Mouse (Mus musculus) cerebellum, adult 11-12 months (tissue): ENCODE measurements around the gene Arhgap28.

ENCODE experiments used
- DNase-seq: peaks from one replicate; pipeline ENCODE4 v3.0.0; 2022

Gene Arhgap28

DNA sequence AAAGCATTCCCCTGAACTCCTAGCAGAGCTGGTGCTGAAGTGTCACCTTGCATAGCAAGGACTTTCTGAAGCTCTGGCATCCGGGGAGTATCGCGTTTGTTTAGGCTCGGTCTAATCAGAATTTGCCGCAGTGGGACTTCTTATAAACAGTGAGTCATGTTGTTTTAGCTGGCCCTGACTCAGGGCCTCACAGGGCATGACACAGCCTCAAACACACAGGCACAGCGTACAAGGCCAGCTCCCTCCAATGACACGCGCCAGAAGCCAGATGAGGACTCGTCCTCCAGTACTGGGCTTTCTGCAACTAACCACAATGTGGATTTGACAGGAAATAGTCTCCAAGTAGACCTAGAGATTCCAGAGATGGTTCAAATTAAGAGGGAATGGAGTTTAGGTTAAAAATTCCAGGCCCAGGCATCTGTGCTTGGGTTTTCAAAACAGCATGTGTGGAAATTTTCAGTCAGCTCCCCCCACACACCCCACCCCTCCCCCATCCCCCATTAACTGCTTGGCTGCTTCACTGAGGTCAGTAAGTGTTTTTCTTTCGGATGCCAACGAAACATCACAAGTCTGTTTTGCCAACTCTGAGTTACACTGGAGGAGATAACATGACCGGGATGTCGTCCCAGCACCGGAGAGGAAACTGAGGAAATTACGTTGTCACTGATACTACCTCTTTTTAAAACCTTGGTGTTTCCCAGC lies 14.8 kb downstream of the Arhgap28 start:
- no peak for DNase-seq

DNA sequence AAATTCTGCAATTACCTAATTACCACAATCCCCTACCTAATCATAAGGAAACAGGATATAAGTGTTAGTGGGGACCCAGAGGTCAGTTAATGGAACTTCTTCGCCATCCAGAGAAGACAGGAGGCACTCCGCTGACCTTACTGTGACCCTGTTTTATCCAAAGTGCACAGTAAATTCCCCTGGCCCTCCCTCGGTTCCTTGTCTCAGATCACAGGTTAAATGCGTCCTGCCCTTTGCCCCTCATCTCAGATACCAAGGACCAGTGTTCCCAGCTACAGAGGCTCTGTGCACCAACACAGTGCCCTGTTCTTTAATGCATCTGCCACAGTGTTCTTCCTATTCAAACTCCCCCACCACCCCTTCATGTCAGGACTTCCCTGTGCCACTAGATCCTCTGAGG lies 18.4 kb downstream of the Arhgap28 start:
- no peak for DNase-seq

DNA sequence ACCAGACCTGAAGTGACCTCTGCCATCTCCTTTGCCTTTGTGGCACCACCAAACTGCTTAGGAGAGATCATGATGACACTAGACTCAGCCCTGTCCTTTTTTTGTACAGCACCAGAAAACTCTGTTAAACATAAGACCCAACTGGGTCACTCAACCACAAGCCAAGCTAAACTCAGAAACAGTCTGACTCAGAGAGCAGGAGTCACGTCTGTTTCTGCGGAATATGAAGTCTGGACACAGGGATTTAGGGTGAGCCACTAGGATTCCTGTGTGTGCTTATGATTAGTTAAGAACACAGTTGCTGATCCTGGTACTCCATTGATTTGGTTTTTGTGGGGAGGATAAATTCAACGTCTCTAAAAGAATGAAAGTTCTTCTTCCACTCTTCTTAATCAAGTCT lies 23.3 kb downstream of the Arhgap28 start:
- DNase-seq: no peak

DNA sequence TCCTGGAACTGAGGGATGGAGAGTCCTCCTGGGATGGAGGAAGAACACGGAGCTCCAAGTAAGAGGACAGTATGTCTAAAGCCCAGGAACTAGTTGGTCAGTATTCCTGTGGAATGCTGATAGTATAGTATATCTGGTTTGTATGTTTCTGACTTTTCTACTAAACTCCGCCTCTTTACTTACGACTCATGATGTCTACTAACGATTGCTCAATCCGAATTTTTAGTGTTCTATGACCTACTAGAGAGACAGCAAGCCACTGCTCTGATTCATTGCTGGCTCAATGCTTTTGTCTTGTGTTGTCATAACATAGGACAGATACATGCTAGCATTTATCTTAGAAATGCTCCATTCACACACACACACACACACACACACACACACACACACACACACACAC lies 24.7 kb downstream of the Arhgap28 start:
- DNase-seq: no peak

DNA sequence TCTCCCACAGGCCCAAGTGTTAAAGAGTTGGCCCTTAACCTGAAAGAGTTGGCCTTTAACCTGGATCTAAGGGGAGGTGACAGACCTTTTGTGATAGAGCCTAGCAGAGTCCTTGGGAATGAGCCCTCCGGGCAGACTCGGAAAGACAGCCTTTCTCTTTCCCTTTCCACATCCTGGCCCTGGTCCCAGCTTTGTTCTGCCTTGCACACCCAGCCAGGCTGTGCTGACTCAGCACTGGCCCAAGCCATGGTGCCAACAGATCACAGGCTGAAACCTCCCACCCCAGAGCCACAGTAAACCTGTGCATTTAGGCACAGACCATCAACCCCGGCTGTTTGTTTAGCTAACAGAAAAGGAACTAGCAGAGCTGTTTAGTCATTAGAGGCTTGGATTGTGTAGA lies 25.1 kb downstream of the Arhgap28 start:
- peak; percentile 6 for DNase-seq

DNA sequence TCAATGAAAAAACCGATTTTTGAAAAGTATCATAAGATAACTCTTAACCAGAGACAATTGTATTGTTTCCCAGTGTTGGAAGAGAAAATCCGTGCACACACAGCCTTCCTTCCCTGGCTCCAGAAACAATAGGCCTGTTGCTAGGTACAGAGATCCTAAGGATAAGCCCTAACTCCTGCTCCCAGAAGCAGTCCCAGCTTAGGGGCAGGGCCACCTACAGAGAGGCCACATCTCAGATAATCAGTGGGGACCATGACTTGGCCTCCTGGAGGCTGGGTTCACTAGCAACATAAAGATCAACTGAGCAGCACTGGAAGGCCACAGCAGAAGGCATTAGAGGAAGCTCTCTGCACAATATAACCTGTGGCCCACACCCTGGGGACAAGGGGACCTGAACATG lies 27.5 kb downstream of the Arhgap28 start:
- no peak for DNase-seq

DNA sequence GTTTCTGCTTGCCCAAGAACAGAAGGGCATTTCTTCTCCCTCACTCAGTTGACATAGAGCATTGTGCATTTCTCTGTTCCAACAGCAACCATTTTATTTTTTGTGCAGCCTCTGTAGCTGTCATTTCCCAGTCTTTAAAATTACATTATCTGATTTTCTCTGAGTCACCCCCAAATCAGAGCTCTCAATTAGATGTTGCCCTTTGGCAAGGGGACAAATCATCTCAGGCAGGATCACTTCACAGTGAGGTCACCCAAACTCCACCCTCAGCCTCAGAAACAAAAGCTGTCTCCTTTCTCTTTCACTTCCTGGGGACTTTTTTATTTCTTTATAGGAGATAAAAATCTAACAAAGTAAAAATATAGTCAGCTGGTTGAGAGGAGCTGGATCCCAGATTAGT lies 27.9 kb downstream of the Arhgap28 start:
- DNase-seq: no peak

DNA sequence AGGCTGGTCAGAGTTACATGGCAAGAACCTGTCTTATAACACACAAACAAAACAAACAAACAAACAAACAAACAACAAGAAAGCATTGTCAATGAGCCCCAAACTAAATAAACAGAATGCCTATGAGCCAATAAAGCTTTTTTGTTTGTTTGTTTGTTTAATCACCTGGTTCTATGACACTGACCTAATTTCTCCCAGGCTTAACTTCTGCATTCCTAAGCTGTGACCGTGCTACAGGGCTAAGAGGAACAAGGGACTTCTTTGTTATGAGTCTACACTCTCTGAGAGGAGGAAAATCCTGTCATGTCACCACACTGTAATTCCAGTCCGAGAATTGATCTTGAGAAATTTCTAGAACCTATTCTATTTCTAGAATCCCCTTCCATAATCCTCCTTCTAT lies 29.2 kb downstream of the Arhgap28 start:
- no peak for DNase-seq

DNA sequence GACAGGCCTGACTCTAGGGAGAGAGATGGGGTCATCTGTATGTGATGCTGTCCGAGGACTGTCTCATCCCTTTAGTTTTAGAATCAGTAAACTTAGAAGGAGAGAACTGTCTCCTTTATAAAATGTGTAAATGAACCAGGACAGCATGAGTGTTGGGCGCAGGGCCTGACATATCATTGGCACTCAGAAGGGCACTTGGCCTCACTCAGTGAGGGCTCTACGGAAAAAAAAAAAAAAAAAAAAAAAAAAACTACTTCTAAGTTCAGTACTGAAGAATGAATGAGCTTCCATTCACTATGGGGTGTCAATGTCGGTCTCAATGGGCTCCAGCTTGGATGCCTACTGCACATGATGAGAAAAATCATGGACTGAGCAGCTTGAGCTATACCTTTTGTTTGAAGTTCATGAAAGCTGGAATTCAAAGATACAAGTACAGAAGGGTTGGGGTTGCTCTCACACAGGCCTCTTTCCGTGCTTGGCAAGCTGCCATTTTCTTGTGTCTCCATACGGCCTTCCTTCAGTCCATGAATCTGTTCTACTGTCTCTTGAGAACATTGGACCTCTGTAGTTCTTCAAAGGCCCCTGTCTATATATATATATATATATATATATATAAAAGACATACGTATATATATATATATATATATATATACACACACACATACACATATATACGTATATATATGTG lies 36.9 kb downstream of the Arhgap28 start:
- DNase-seq: no peak

DNA sequence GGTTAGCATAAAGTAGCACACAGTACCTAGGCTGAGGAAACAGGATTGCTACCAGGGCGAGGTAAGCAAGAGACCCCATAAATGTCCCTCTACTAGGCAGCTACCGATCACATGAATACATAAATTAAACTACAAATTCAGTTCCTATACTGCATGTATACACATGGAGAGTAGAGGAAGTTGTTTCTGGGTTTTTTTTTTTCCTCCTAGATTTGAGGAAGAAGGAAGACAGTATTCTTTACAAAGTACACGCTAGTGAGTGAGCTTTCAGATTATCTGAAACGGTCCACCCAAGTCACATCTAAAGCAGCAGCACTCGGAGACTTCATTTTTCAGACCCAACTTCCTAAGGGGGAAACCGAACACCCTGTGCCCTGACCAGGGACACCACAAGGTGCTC lies 41.1 kb downstream of the Arhgap28 start:
- no peak for DNase-seq

DNA sequence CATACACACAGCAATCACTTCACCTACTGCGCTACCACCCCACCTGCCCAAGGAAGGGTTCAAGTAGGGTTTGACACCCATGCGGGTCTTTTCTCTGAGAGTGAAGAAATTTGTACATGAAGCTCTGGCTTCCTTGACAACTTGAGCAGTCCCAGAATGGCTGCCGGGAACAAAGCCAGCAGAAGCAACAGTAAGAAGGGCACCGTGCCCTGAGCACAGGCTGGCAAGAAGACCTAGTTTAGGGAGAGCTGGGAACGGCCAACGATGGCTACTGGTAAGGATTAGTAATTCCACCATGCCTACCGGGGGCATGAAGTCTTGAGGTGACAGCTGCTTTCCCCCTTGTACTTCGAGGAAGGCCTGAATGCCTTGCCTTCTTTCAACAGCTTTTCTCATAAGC lies 41.9 kb downstream of the Arhgap28 start:
- DNase-seq: peak; percentile 50

DNA sequence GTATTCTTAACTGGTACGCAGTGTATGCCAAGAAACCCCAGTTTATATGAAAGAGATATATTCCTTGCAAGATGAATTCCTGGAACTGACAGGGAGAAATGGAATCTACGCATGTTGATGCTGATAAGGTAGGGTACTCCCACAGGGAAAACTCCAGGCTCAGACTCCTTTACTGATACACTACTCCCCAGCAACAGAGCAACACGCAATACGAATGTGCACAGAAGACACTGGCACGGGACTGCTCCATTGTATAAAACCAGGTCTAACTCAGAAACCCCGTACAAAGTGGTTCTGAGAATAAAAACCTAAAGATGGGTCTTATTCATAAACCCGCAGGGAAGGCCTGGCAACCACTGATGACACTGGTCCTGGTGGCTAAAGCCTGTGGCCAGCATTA lies 45.0 kb downstream of the Arhgap28 start:
- no peak for DNase-seq

DNA sequence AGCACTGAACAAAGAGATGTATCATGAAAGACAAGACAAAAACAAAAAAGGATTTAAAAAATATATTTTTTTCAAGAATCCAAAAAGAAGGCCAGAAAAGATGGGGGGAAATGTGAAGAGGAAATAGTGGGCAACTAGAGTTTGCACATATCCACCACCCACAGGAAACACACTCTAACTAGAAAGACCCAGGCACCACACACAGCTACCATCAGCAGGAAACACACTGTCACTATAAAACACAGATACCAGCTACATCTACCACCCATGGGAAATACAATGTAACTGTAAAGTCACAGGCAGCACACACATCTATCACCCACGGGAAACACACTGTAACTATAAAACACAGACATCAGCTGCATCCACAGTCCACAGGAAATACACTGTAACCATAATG lies 46.3 kb downstream of the Arhgap28 start:
- DNase-seq: no peak

DNA sequence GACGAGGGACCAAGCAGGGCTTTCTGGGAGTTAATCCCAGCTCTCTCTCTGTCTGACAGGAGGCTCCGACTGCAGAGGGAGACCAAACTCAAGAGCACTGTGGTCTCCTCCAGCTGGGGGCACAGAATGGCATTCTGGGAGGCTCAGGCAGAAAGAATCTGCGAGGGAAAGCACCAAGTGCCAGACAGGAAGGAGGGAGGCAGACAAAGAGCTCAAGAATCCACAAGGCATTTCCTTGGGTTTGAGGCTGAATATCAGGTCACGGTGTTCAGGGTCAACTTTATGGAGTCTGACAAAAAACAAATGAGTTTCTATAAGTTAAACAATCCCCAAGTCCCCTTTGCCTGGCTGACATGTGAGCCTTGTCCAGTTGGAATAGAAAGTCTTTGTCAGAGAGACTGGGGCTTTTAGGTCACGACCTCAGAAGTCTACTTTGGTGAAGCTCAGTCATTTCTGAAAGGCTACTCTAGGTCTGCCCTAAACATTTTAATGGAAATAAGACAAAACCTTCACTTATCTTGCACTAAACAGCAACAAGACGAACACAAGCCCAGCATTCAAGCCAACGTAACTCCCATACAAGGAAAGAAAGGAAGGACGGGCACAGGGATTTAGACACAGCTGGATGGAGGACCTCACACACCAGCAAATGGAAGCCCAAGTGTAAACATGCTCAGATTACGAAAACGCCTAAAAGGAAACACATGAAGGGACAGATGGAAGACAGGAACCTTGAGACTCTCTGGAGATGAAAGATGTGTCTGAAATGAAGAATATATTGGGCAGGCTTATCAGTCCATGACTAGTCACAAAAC lies 47.8 kb downstream of the Arhgap28 start:
- DNase-seq: no peak

DNA sequence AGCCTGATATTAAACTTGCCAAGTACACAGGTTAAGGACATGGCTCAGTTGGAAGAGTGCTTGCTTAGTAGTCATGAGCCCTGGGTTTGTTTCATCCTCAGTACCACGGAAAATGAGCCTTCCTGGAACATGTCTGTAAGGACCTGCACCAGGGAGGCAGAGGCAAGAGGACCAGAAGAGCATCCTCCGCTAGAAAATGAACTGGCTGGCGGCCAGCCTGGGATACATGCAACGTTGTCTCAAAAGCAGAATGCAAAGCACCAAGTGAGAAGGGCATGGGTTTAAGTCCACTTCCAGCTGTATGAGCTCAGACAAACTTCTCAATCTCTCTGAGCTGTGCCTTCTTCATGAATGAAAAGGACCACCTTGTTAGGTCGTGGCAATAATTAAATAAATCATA lies 49.0 kb downstream of the Arhgap28 start:
- DNase-seq: no peak

DNA sequence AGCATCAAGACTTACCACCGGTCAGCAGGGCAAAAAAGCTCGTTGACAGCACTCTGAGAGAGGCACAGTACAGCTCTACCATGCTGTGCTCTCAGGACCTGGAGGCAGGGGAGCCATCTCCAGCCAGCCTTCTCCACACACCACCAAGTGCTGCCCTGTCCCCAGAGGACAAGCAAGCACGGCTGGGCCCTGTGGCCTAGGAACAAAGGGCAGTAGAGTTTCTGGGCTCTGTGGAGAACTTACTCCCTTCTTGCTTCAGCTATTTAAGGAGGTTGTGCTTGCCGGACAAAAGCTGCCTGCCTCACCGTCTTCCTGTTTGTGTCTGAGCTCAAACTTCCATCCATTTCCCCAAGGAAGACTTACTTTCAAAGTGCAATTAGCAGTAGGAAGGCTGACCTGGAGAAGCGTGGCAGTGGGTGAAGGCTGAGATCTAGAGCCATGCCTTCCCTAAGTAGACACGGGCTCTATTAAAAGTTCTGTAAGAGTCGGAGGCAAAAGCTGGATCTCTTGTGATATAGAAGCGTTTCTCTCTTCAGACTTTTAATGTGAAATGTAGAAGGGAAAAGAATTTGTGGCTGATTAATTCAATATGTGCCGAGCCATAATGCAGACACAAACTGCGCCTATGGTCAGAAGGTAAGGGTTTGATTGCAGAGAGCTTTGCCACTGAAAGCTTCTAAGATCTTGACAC lies 53.3 kb downstream of the Arhgap28 start:
- no peak for DNase-seq

DNA sequence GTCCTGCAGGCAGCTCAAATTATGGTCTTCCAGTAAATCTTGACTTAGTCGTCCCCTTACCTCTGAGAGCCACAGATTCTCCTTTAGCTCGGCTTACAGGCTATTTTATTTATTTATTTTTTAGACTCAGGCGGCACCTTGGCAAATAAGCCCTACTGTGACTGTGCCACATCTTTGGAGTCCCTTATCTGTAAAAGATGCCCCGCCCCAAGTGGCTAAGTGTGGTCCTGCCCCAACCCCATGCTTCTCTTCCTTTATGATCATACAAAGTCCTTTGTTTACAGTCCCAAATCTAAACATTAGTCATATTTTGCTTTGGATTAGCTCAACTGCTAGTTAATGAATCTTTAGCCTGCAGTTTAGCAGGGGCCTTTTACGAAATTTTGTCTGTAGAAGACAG lies 55.3 kb downstream of the Arhgap28 start:
- no peak for DNase-seq

DNA sequence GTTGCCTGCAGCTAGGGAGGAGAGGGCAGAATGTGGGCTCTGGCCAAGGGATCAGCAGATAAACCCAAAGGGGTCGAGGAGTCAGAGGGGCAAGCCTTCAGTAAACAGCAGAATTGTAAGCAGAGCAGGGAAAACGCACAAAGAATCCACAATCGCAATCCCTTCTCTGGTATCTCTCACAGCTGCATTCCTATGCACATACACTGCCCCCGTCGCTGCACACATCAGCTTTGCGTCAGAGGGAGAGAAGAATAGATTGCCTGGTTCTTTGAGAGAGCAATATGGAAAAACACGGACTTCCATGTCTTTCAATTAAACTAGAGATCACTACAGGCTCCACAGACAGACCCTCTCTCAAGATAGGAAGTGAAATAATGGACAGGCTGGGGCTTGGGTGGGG lies 58.5 kb downstream of the Arhgap28 start:
- DNase-seq: no peak

DNA sequence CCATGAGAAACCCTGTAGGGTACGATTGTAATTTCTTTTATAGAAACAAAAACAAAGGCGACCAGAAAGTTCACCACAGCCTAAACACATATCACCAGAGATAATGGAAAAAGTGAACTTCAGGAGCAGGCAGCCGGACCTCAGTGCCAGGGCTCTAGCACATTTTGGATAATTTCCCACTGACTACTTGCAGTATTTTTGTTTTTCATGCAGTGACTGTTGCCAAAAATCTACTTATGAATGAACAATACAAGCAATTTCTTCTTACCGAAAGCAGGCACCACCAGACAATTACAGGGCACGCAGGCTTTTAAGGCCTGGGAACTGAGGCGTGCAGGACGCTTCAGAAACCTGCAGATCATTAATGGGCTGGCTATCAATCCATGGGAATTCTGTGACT lies 59.7 kb downstream of the Arhgap28 start:
- DNase-seq: no peak

DNA sequence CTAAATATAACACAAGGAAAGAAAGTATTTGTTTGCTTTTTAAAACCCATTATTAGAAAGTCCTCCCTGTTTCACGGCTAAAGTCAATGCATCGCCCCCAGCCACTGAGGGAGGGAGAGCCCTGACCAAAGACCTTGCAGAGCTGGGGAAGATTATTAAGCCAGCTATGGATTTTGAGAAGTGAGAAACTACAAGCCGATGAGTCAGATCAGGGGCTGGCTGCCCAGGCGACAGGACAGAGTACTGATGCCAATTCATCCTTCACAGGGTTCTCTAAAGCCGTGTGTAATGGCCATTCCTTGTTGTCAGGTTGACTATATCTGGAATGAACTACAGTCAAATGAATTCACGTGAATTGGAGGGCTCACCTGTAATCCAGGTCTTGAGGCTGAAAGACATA lies 62.9 kb downstream of the Arhgap28 start:
- no peak for DNase-seq

DNA sequence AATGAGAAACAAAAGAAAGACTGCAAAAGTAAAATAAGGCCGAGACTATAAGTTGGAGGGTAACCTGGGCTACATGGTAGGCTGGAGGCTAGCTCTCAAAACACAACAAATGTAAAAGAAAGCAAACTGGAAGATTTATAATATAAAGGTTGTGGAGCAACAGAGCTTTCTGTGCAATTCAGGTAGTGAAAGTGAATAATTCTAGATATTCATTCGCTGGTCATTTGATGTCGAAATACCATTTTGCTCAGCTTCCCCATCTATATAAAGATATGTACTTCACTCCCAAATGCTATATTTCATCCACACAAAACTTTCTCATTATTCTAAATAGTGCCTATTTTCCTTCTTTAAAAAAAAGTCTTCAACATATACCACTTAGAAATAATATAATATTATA lies 66.9 kb downstream of the Arhgap28 start:
- no peak for DNase-seq

DNA sequence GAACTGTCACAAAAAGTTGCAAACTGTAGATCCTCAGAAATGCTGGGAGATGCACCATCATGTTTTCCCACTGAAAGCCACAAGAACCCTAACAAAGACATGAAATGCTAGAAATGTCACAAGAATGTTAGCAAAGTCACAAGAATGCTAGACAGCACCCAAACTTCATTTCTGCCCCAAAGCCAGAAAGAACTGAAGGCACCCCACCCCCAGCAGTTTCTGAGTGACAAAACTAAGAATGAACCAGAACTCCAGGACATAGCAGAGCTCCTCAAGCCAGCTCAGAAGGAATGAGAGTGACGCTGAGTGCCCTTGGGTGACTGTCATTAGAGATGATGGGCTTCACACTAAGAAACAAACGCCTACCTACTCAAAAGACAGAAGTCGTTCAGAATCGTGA lies 68.4 kb downstream of the Arhgap28 start:
- no peak for DNase-seq

DNA sequence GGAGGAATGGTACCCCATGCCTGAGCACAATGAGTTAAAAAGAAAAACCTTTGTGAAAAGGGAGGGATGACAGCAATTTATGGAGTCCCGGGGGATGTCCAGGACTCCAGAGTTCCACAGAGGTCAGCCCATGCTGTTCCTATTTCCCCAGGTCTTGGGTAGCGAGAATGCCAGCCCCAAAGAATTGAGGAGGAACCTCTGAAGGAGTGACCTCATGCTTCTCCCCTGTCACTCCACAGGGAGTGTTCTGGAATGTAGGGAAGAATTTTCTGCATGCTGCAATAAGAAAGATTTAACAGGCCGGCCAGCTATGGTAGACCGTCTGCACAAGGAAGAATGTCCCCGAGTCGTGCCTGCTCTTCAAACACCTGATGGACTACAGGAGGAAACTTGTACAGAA lies 72.5 kb downstream of the Arhgap28 start:
- DNase-seq: no peak

DNA sequence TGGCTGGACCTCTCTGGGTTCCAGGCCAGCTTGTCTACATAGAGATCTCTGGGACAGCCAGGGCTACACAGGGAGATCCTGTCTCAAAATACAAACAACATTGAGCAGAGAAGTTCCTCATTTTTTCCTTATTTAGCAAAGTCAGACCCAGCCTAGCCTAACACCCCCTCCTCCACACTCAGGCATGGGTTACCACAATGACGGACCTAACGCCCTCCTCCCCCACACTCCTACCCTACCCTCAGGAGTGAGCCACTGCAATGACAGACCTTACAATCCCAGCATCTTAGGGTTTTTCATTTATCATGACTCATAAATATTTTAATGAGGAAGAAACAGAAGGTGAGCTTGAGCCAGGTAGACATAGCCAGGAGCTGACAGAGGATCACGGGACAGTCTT lies 73.0 kb downstream of the Arhgap28 start:
- DNase-seq: no peak
